Comparison of ENCODE assay signal across 8 mouse cellular contexts in the genomic region with DNA sequence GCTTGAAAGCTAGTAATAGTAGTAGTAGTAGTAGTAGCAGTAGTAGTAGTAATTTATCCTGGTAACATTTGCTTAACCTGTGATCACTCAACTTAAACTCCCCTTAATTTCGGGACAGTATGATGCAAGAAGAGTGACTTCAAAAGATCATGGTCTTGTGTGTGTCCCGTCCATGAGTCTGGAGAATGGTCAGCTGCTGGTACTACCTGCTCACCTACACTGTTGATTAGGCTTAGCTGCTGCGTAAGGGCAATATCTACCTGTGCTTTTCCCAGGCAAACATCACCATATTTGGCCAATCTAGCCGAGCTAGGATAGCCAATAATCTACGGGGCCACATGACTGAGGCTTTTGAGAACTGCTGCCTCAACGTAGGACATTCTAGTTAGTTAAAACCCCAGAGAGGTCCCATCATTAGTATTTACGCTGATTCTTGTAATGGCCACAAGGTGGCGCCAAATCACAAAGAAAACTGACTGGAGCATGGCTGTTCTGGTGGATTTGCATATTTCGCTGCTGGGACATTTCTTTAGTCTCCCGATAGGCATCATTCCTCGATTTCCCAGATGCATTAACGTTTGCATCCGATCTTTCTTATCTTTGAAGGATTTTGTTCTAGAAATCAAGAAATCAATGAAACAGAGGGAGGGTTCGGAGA. TPM values are rescaled to one million over a fixed set of nuclear protein-coding genes. Genes with fewer than 3 reads are reported as not detected.
A peak's percentile ranks its signal among the peaks of the same experiment; 100 is the strongest.
DNase-seq lines count a peak whose midpoint lies in the region; ATAC-seq lines count a peak whose summit lies in the region.

No protein-coding gene starts in this region.

- no peak overlapping the region for H3K27ac ChIP-seq in hindbrain, embryonic 12.5 days
- H3K27ac ChIP-seq in lung, embryonic 15.5 days = no peak overlapping the region

- peak overlapping the region; percentile 44 for H3K4me2 ChIP-seq in hindbrain, embryonic 12.5 days (replicated peaks)
- peak overlapping the region; percentile 25 for H3K4me2 ChIP-seq in lung, embryonic 15.5 days

- peak overlapping the region; percentile 16 for H3K4me3 ChIP-seq in hindbrain, embryonic 12.5 days
- no peak overlapping the region for H3K4me3 ChIP-seq in lung, embryonic 15.5 days

- WGBS in hindbrain, embryonic 12.5 days = 17% methylated on average over 14 of the region's 14 CpGs
- WGBS in lung, embryonic 15.5 days = 15% methylated on average over 14 of the region's 14 CpGs

- no peaks in the 10 kb centered on the region for H3K36me3 ChIP-seq in hindbrain, embryonic 12.5 days
- H3K36me3 ChIP-seq in lung, embryonic 15.5 days = no peaks in the 10 kb centered on the region

- peaks cover 4% of the 10 kb centered on the region; the same call in 1 of the 2 replicates for H3K4me1 ChIP-seq in hindbrain, embryonic 12.5 days
- H3K4me1 ChIP-seq in lung, embryonic 15.5 days = peaks cover 4% of the 10 kb centered on the region; the same call in 1 of the 2 replicates

- peak; percentile 93 for ATAC-seq in hindbrain, embryonic 12.5 days (ENCODE audit: low FRiP score)
- peak; percentile 78; the same call in 1 of the 2 replicates for ATAC-seq in lung, embryonic 15.5 days (ENCODE audit: borderline replicate concordance, extremely low read depth, low FRiP score, low TSS enrichment)

- H3K9me3 ChIP-seq in hindbrain, embryonic 12.5 days (replicated peaks) = no peaks in the 10 kb centered on the region
- H3K9me3 ChIP-seq in lung, embryonic 15.5 days = no peaks in the 10 kb centered on the region

- no peaks in the 10 kb centered on the region; the same call in 1 of the 2 replicates for H3K27me3 ChIP-seq in hindbrain, embryonic 12.5 days
- H3K27me3 ChIP-seq in lung, embryonic 15.5 days = no peaks in the 10 kb centered on the region

- 0 out of 2 replicates have a peak overlapping the region, but pooled peaks have one; percentile 32 for H3K9ac ChIP-seq in hindbrain, embryonic 12.5 days
- H3K9ac ChIP-seq in lung, embryonic 15.5 days = no peak overlapping the region

- peak; percentile 82 for DNase-seq in MN1 (ENCODE audit: low spot score)
- peak; percentile 41 to 70 for DNase-seq in cerebellum, adult 18-20 months
- DNase-seq in forelimb bud, embryonic 11.5 days (ENCODE audit: low read depth, low spot score) = peak; percentile 81
- DNase-seq in layer of hippocampus, adult 9-11 months = peak; percentile 51
- peak; percentile 10 for DNase-seq in ovary, adult 18-20 months (ENCODE audit: low spot score)
- DNase-seq in thymus, postnatal 36 days = peak; percentile 49 to 50

RNA-seq across cellular contexts. Expression of gene Arhgap15, which starts 26.0 kb away (rescaled TPM):
- 1.2 and 1.4 TPM in 2 replicates for polyA plus RNA-seq in hindbrain, embryonic 12.5 days (2016; fragmentation: Nextera tagmentation; extraction: Ambion mirVana)
- polyA plus RNA-seq in lung, embryonic 15.5 days (2015; fragmentation: Nextera tagmentation; extraction: Ambion mirVana) = 1.4 and 2.4 TPM in 2 replicates

Comparison
In these comparisons a context has a peak if more than half of its experiments do, and no peak if none do; other contexts are left out.
1. DNase-seq: peak in every context shown above with its lines; median percentile 82 in MN1; 81 in forelimb bud, embryonic 11.5 days; 56 in cerebellum, adult 18-20 months; 51 in layer of hippocampus, adult 9-11 months; 50 in thymus, postnatal 36 days; 10 in ovary, adult 18-20 months.